Mouse (Mus musculus): ENCODE data around the gene Grb7. TPM values are rescaled to one million over a fixed set of nuclear protein-coding genes. Genes with fewer than 3 reads are reported as not detected.

The Grb7 gene
- polyA plus RNA-seq, 1 experiment from 2014 or later = 34.1 TPM

DNA sequence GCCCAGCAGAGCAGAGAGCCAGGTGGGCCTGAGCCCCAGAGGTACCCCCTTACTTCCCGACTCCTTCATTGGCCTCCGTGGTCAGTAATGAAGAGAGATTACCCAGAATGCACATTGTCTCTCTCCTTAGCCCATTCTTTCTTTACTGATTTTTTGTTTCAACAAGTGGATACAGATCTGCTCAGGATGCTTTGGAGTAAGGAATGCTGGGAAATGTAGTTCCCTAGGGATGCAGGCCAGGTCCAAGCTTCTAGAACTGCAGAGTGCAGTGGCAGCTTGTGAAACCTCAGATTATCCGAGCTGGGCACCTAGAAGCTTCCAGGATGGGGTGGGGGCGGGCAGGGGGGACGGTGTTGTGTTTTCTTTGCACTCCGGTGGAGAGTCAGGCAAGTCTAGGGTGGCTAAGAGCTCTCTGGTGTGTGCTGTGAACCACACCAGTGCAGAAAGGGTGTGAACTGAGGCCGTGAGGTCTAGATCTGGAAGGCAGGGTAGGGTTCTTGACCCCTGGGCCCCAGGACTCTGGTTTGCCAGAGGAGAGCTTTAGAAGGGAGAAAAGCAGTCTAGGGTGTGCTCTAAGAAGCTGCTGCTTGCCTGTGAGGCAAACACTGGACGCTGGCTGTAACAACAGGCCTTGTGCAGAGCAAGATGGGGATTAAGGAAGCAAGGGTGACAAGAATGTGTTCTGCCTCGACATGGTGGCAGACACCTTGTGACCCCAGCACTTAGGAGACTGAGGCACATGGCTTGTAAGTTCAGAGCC, 14.3 kb upstream of the Grb7 start:
- H3K9me3 ChIP-seq (ENCODE audit: control insufficient read depth, low read length) = no peaks in the 10 kb centered on the region
- ATAC-seq (replicated peaks; ENCODE audit: low FRiP score) (no peak), DNase-seq (ENCODE audit: low spot score) (no peak)
- no peaks in the 10 kb centered on the region for H3K4me1 ChIP-seq (replicated peaks; ENCODE audit: control insufficient read depth, insufficient read depth, low read length)
- no peak overlapping the region for H3K4me3 ChIP-seq (ENCODE audit: low read depth, low read length)
- no peaks in the 10 kb centered on the region for H3K27me3 ChIP-seq (replicated peaks; ENCODE audit: control insufficient read depth, insufficient read depth, low read length)
- H3K9ac ChIP-seq (ENCODE audit: low read depth, low read length) = no peak overlapping the region
- H3K4me2 ChIP-seq = no peak overlapping the region
- H3K27ac ChIP-seq (ENCODE audit: low read depth, low read length) = no peak overlapping the region
- WGBS = 74% methylated on average over 9 of the region's 9 CpGs
- peaks cover 2% of the 10 kb centered on the region for H3K36me3 ChIP-seq (ENCODE audit: control insufficient read depth, insufficient read depth, low read length)

DNA sequence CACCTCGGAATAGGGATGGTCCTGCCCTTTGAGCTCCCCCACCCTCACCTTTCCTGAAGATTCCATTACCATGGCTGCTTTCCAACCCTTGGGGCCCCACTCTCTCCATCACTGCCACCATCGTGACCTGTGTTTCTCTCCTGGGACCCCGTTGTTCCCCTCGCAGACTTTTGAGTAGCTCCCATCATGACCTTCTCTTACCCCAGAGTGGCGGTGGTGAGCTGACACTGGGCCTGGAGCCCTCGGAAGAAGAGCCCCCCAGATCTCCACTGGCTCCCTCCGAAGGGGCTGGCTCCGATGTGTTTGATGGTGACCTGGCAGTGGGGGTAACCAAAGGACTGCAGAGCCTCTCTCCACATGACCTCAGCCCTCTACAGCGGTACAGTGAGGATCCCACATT, 10.5 kb upstream of the Grb7 start:
- H3K36me3 ChIP-seq (ENCODE audit: control insufficient read depth, insufficient read depth, low read length) = peaks cover 2% of the 10 kb centered on the region

DNA sequence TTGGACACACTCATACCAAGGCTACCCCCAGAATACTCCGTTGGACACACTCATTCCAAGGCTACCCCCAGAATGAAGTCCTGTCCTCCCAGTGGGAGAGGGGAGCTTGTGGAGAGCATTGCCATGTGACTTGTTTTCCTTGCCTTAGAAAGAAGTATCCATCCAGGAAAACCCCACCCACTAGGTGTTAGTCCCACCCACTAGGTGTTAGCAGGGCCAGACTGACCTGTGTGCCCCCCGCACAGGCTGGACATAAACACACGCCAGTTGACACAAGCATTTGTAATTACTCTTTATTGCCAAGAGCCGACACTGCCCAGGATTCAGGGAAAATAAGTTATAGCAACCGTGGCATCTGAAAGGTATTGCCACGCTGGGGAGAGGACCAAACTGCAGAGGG, 8.8 kb upstream of the Grb7 start:
- no peaks in the 10 kb centered on the region for H3K27me3 ChIP-seq (replicated peaks; ENCODE audit: control insufficient read depth, insufficient read depth, low read length)
- no peak overlapping the region for H3K27ac ChIP-seq (ENCODE audit: low read depth, low read length)
- no peak overlapping the region for H3K9ac ChIP-seq (ENCODE audit: low read depth, low read length)

More for the DNA sequence above, 10.5 kb upstream of the Grb7 start:
- Histone ChIP-seq H3K4me1 (replicated peaks; ENCODE audit: control insufficient read depth, insufficient read depth, low read length) (peaks cover 4% of the 10 kb centered on the region; the same call in 1 of the 2 replicates), H3K4me2 (no peak overlapping the region), H3K9ac (ENCODE audit: low read depth, low read length) (no peak overlapping the region), H3K9me3 (ENCODE audit: control insufficient read depth, low read length) (no peaks in the 10 kb centered on the region), H3K27me3 (replicated peaks; ENCODE audit: control insufficient read depth, insufficient read depth, low read length) (no peaks in the 10 kb centered on the region), H3K27ac (ENCODE audit: low read depth, low read length) (no peak overlapping the region), H3K4me3 (ENCODE audit: low read depth, low read length) (no peak overlapping the region)
- 85% methylated on average over 9 of the region's 9 CpGs for WGBS
- ATAC-seq (replicated peaks; ENCODE audit: low FRiP score) (no peak), DNase-seq (ENCODE audit: low spot score) (no peak)

DNA sequence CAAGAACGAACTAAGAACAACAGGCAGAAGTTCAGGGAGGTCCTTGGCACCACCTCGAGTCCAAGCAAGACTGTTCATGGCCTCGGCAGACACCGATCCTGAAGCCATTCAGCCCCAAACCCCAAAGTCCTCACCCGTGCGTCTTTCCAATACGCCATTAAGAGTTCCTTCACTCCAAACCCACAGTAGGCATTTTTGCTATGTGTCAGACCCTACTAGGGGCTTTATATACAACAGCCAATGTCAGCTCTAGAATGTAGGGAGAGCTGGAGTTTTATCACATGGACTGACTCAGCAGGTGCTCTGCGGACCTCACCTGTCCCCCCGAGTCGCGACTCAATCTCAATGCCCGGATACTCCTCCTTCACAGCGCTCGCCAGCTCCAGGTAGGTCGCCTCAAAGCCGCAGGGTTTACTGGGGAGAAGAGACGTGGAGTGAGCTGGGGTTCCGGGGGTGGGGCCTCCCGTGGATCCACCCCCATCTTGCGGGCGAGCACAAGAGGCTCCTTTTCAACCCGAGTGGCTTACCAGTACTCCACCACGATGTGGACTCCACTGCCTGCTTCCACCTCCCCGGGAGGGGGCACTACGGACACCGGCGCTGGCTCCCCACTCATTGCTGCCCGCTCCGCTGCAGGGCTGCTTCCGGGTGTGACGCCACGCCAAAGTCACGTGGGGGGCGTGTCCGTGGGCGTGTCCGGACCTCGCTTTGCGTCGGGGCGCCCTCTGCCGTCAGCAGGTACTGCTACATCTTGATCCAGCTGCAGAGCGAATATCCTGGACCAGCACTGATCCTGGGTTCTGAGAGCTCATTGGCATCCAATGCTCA, 7.6 kb upstream of the Grb7 start, which contains the start of gene Mien1:
Gene Mien1, minus strand, starts transcription at position 661 of the 828 bp plus-strand sequence.
- Histone ChIP-seq H3K9ac (ENCODE audit: low read depth, low read length) (peak within 1 kb of the TSS; percentile 67), H3K36me3 (ENCODE audit: control insufficient read depth, insufficient read depth, low read length) (peaks cover 2% of the 10 kb centered on the region), H3K27ac (ENCODE audit: low read depth, low read length) (peak within 1 kb of the TSS; percentile 62), H3K4me1 (replicated peaks; ENCODE audit: control insufficient read depth, insufficient read depth, low read length) (peaks cover 4% of the 10 kb centered on the region; the same call in 1 of the 2 replicates), H3K27me3 (replicated peaks; ENCODE audit: control insufficient read depth, insufficient read depth, low read length) (no peaks in the 10 kb centered on the region), H3K4me3 (ENCODE audit: low read depth, low read length) (peak within 1 kb of the TSS; percentile 66), H3K4me2 (peak within 1 kb of the TSS; percentile 92), H3K9me3 (ENCODE audit: control insufficient read depth, low read length) (no peaks in the 10 kb centered on the region)
- peak; percentile 86 for ATAC-seq (replicated peaks; ENCODE audit: low FRiP score)
- peak; percentile 97 for DNase-seq (ENCODE audit: low spot score)
- WGBS = 2% methylated on average over 43 of the region's 43 CpGs

More for the DNA sequence above, 8.8 kb upstream of the Grb7 start:
- no peak for DNase-seq (ENCODE audit: low spot score)
- ATAC-seq (replicated peaks; ENCODE audit: low FRiP score) = no peak
- Histone ChIP-seq H3K9me3 (ENCODE audit: control insufficient read depth, low read length) (no peaks in the 10 kb centered on the region), H3K4me1 (replicated peaks; ENCODE audit: control insufficient read depth, insufficient read depth, low read length) (peaks cover 4% of the 10 kb centered on the region; the same call in 1 of the 2 replicates), H3K4me3 (ENCODE audit: low read depth, low read length) (no peak overlapping the region; the same call in 1 of the 2 replicates), H3K4me2 (no peak overlapping the region; the same call in 1 of the 2 replicates), H3K36me3 (ENCODE audit: control insufficient read depth, insufficient read depth, low read length) (peaks cover 2% of the 10 kb centered on the region)
- 83% methylated on average over 6 of the region's 6 CpGs for WGBS

DNA sequence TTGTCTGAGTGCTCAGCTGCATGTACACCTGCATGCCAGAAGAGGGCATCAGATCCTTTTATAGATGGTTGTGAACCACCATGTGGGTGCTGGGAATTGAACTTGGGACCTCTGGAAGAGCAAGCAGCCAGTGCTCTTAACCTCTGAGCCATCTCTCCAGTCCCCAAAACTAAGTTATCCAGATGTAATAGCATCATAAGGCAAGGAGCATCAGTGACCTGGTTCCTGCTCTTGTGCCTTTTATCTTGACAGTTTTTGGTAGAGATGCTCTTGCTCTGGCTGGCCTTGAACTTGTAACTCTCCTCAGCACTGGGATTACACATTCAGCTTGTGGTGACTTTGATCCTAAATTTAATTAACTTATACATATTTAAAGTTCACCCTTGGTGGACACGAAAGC, 2.5 kb upstream of the Grb7 start:
- Histone ChIP-seq H3K9ac (ENCODE audit: low read depth, low read length) (no peak overlapping the region), H3K4me3 (ENCODE audit: low read depth, low read length) (no peak overlapping the region), H3K27ac (ENCODE audit: low read depth, low read length) (no peak overlapping the region), H3K27me3 (replicated peaks; ENCODE audit: control insufficient read depth, insufficient read depth, low read length) (peaks cover 35% of the 10 kb centered on the region), H3K4me2 (no peak overlapping the region), H3K9me3 (ENCODE audit: control insufficient read depth, low read length) (no peaks in the 10 kb centered on the region), H3K36me3 (ENCODE audit: control insufficient read depth, insufficient read depth, low read length) (no peaks in the 10 kb centered on the region), H3K4me1 (replicated peaks; ENCODE audit: control insufficient read depth, insufficient read depth, low read length) (peaks cover 4% of the 10 kb centered on the region; the same call in 1 of the 2 replicates)
- ATAC-seq (replicated peaks; ENCODE audit: low FRiP score) (no peak), DNase-seq (ENCODE audit: low spot score) (no peak)
- WGBS = 86% methylated on average over 1 of the region's 1 CpGs

DNA sequence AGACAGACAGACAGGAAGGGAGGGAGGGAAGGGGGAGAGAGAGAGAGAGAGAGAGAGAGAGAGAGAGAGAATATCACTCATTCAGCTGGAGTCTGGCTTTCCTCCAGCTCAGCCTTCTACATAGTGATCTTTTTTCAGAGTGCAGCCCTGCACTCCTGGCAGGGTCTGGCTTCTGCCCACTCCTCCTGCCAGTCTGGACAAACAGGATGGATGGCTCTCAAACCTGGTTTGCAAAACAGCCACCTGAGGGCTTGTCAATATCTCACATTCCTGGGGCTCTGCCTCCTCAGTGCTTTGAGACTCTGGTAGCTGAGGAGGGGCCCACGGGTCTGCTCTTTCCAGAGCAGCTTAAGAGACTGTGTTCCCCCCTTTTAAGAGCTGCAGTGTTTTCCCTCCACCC, 956 bp upstream of the Grb7 start:
- Histone ChIP-seq H3K4me1 (replicated peaks; ENCODE audit: control insufficient read depth, insufficient read depth, low read length) (peaks cover 4% of the 10 kb centered on the region; the same call in 1 of the 2 replicates), H3K4me3 (ENCODE audit: low read depth, low read length) (no peak overlapping the region; the same call in 1 of the 2 replicates), H3K9me3 (ENCODE audit: control insufficient read depth, low read length) (no peaks in the 10 kb centered on the region), H3K36me3 (ENCODE audit: control insufficient read depth, insufficient read depth, low read length) (no peaks in the 10 kb centered on the region), H3K27ac (ENCODE audit: low read depth, low read length) (peak overlapping the region; percentile 77), H3K9ac (ENCODE audit: low read depth, low read length) (no peak overlapping the region), H3K27me3 (replicated peaks; ENCODE audit: control insufficient read depth, insufficient read depth, low read length) (peaks cover 51% of the 10 kb centered on the region), H3K4me2 (peak overlapping the region; percentile 31)
- DNase-seq (ENCODE audit: low spot score) (no peak), ATAC-seq (replicated peaks; ENCODE audit: low FRiP score) (no peak)
- 20% methylated on average over 1 of the region's 1 CpGs for WGBS

DNA sequence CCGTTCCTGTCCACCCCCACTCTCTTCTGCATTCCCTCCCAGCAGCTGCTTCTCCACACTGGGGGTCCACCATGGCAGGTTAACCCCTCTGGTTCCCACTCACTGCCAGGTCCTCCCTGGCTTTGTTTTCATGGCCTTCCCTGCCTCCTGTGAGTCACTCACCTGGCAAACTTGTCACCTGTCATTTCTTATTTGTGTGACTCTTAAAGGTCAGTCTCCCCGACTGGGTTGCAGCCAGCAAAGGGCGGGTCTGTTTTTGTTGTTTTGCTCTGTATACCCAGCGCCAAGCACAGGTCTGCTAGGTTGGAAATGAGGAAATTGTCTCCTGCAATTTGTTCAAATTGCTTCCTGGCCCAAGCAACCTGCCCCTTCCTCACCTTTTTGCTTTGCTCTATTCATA, 515 bp upstream of the Grb7 start:
- peak overlapping the region; percentile 31 for H3K4me2 ChIP-seq
- no peaks in the 10 kb centered on the region for H3K9me3 ChIP-seq (ENCODE audit: control insufficient read depth, low read length)

DNA sequence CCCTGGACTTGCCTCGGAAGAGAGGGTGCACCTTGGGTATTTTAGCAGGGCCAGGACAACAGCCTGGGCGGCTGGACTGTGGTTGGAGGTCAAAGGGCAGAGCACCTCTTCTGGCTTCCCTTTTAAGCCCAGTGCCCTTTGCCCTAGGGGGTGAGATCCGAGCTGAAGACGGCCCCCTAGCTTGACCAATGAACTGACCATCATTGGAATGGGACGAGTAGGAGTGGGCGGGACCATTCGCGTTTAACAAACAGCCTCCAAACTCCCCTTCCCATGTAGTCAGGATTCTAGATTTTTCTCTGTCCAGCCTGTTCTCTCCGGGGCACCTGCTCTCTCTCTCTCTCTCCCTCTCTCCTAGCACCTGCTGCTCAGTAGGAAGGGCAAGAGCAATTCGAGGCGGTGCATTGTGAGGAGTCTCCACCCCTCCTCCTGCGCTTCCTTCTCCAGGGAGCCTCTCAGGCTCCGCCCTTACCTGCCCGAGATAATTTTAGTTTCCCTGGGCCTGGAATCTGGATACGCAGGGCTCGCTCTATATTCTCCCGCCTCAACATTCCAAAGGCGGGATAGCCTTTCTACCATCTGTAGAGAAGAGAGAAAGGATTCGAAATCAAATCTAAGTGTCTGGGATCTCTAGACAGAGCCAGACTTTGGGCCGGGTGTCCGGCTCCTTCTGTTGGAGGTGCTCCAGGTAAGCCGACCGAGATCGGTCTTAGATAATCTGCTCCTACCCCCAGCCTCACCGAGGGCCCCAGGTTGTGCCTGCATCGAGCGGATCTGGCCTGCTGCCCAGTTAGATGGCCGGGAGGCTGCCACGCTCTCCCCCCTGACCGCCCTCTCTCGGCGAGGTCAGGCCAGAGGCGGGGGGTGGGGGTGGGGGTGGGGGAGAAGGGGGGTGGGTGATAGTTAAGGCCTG, 624 bp downstream of the Grb7 start:
- Histone ChIP-seq H3K27me3 (replicated peaks; ENCODE audit: control insufficient read depth, insufficient read depth, low read length) (peaks cover 53% of the 10 kb centered on the region), H3K9ac (ENCODE audit: low read depth, low read length) (peak overlapping the region; percentile 56), H3K4me2 (peak overlapping the region; percentile 33), H3K9me3 (ENCODE audit: control insufficient read depth, low read length) (no peaks in the 10 kb centered on the region), H3K4me3 (ENCODE audit: low read depth, low read length) (peak overlapping the region; percentile 47), H3K36me3 (ENCODE audit: control insufficient read depth, insufficient read depth, low read length) (no peaks in the 10 kb centered on the region), H3K4me1 (replicated peaks; ENCODE audit: control insufficient read depth, insufficient read depth, low read length) (peaks cover 4% of the 10 kb centered on the region; the same call in 1 of the 2 replicates), H3K27ac (ENCODE audit: low read depth, low read length) (peak overlapping the region; percentile 77)
- WGBS = 6% methylated on average over 33 of the region's 33 CpGs
- ATAC-seq (replicated peaks; ENCODE audit: low FRiP score) (peak; percentile 63), DNase-seq (ENCODE audit: low spot score) (peak; percentile 50)

More for the DNA sequence above, 515 bp upstream of the Grb7 start:
- H3K4me1 ChIP-seq (replicated peaks; ENCODE audit: control insufficient read depth, insufficient read depth, low read length) = peaks cover 4% of the 10 kb centered on the region; the same call in 1 of the 2 replicates
- H3K27me3 ChIP-seq (replicated peaks; ENCODE audit: control insufficient read depth, insufficient read depth, low read length) = peaks cover 53% of the 10 kb centered on the region
- ATAC-seq (replicated peaks; ENCODE audit: low FRiP score) = no peak
- no peaks in the 10 kb centered on the region for H3K36me3 ChIP-seq (ENCODE audit: control insufficient read depth, insufficient read depth, low read length)
- H3K4me3 ChIP-seq (ENCODE audit: low read depth, low read length) = peak overlapping the region; percentile 3; the same call in 1 of the 2 replicates
- H3K9ac ChIP-seq (ENCODE audit: low read depth, low read length) = no peak overlapping the region
- H3K27ac ChIP-seq (ENCODE audit: low read depth, low read length) = peak overlapping the region; percentile 77
- DNase-seq (ENCODE audit: low spot score) = no peak
- 49% methylated on average over 4 of the region's 4 CpGs for WGBS
